Mouse (Mus musculus) skeletal muscle tissue, adult 2 months (tissue): Measurements from ENCODE around the gene Ccdc61.

Experiments
- DNase-seq: peaks from one replicate; pipeline ENCODE4 v3.0.0-alpha.2; 2012; ENCODE audit warnings: low read depth, low spot score

Ccdc61 gene

DNA sequence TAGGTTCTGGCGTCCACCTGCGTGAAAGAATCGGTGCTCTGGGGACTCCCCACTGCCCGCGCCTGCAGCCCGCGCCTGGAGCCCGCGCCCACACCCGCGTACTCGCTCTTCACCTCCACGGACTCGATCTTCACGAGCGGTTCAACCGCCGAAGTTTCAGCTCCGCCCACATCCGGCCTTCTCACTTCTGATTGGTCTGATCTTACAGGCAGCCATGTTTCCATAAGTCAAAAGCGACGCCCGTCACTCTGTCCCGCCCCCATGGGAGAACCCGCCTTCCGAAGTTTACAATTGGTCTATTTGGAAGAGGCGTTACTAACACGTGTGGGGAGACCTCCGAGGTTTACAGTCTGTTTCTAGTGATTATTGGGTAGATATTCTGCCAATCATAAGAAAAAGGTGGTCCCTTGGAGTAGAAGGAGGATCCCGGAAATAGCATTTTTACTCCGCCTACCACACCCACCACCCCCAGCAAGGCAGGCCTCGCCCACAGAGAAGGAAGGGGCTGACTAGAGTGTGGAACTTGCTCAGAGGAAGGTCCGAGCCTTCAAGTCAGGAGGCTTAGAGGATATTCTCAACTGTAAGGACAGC lies at the start of gene Ccdc61:
TSS of gene Ccdc61 (minus strand) at position 175 of the 591 bp plus-strand sequence.
- DNase-seq = peak; percentile 99

DNA sequence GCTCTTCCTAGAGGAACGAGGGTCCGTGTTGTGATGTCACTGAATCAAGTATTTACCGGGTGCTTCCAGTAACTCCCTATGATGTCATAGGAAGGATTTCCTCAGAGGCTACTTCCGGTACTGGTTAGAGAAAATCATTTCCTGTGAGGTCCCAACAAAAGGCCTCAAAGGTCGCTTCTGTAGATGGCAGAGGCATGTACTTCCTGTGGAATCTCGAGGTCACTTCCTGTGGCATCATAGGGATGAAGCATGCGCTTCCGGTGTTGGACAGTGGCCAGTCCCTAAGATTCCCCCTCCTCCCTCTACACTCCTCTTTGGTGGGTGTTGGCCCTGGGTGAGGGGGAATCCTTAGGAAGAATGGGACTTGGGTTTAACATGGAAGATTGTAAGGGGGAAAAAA lies 49.2 kb upstream of the Ccdc61 start:
- peak; percentile 20 for DNase-seq

GRCm38 (mm10) chr7:18958384-18958766 lies 48.2 kb upstream of the Ccdc61 start:
- DNase-seq = no peak

DNA sequence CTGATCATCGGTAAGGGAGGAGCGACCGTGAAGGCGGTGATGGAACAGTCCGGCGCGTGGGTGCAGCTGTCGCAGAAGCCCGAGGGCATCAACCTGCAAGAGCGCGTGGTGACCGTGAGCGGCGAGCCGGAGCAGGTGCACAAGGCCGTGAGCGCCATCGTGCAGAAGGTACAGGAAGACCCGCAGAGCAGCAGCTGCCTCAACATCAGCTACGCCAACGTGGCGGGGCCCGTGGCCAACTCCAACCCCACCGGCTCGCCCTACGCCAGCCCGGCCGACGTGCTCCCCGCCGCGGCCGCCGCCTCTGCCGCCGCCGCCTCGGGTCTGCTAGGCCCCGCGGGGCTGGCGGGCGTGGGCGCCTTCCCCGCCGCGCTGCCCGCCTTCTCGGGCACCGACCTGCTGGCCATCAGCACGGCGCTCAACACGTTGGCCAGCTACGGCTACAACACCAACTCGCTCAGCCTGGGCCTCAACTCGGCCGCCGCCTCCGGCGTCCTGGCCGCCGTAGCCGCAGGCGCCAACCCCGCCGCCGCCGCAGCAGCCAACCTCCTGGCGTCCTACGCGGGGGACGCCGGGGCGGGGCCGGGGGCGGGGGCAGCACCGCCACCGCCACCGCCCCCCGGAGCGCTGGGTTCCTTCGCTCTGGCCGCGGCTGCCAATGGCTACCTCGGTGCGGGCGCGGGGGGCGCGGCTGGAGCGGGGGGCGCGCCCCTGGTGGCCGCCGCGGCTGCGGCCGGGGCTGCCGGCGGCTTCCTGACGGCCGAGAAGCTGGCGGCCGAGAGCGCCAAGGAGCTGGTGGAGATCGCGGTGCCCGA lies 47.6 kb upstream of the Ccdc61 start:
- DNase-seq = peak; percentile 9

DNA sequence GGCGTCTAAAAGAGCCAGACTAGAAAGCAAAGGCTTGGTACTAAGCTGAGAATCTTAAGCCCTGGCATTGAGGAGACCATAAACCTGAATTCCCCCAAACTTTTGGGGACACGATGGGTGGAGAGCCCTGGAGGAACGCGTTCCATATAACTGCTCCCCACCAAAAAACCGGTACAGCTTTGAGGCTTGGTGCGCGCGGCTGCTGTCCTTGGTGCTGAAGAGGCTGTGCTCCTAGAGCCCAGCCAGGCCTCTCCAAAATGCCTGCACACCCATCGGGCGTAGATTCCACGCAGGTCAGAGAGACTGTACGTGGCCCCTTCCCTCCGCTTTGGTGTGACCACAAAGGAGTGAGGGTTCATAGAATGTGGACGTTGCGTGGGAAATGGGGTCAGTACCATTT lies 41.2 kb upstream of the Ccdc61 start:
- no peak for DNase-seq

DNA sequence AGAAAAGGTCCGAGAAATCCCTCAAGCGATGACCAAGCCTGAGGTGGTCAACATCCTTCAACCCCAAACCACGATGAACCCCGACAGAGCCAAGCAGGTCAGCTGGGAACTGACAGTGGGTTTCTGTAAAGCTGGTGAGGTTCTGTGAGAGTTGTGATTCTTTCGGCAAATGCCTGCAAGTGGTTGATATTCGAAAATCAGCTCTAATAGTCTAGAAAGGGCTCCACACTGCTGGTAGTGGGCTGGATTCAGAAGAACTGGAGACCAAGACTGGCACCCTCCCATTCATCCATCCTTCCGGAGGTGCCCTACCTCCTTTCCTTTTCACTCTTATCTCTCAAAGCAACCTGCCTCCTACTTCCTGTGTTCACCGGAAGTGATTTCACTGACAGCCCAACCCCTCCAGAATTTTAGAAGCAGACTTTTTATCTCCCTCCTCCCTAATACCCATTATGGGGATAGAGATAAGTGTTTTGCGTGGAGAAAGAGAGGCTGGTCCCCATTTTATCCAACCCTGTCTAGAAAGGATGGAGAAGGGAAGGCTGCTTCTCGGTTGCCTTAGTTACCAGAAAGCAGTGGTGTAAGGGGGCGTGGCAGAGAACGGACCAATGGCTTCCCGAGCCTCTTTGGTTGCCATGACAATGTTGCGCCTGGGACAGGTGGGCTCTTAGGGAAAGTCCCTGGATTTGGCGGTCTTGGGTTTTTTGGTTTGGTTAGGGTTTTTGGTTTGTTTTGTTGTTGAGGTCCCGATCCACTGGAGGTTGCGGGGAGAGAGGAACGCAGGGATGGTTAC lies 40.5 kb upstream of the Ccdc61 start:
- no peak for DNase-seq

DNA sequence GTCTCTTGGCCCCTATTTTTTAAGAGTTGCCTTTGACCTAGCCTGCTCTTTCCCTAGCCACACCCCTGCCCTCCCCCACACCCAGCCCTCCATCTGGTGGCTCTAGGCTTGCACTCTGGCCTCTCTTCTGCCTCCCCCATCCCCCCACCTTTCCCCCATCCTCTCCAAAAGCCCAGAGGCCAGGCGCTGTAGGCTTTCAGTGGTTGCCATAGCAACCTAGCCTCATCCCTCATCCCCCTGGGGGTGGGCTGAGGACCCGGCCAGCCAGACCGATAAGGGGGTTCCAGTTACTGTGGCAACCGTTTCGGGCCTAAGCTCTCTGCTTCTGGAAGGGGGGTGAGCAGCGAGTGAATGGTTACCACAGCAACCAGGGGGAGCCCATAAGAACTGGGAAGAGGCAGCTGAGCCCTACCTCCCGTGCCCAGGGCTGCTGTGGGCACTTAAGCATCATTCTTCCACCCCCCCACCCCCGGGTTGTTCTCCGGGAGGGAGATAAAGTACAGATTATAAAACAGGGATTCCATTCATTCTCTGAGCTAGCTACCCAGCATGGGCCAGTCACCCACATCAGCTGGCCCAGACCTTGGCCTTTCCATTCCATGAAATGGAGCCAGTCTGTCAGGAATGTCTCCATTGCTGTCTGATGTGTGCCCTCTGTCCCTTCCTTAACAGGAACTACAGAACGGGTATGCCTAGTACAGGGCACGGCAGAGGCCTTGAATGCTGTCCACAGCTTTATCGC lies 39.7 kb upstream of the Ccdc61 start:
- no peak for DNase-seq

GRCm38 (mm10) chr7:18948151-18948550 lies 37.9 kb upstream of the Ccdc61 start:
- DNase-seq = peak; percentile 26

DNA sequence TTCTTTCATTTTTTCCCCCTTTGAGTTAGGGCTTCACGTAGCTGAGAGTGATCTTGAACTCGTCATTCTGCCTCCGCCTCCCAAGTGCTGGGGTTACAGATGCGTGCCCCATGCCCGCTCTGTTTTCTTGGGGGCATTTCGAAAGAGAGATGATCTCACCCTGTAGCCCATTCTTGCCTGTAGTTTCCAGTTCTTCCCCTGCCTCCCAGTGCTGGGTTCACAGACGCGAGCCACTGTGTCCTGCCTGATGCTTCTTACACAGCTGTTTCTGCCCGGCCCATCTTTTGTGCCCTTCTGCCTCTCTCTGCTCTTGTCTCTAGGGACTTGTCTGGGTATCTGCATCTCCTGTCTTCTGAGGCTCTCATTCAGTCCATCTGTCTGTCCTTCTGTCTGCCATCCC lies 32.6 kb upstream of the Ccdc61 start:
- DNase-seq = no peak

GRCm38 (mm10) chr7:18942376-18942775 lies 32.2 kb upstream of the Ccdc61 start:
- no peak for DNase-seq

GRCm38 (mm10) chr7:18927759-18928158 lies 17.5 kb upstream of the Ccdc61 start:
- DNase-seq = peak; percentile 14

DNA sequence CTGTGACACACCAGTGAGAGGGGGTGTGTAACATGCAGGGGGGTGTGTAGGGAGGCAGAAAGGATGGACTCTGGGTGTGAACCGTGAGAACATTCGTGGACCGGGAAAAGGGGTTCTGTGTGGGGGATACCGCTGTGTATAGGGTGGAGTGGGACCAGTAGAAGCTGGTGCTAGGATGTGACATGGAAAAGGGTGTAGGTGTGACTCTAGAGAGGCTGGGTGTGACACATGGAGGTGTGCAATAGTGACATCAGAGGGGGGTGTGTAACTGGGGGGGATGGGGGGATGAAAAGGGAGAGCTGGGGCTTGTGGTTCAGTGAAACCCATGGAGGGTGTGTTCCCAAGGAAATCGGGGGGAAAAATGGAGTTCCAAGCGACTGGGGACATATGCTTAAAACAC lies 16.7 kb upstream of the Ccdc61 start:
- DNase-seq = no peak

DNA sequence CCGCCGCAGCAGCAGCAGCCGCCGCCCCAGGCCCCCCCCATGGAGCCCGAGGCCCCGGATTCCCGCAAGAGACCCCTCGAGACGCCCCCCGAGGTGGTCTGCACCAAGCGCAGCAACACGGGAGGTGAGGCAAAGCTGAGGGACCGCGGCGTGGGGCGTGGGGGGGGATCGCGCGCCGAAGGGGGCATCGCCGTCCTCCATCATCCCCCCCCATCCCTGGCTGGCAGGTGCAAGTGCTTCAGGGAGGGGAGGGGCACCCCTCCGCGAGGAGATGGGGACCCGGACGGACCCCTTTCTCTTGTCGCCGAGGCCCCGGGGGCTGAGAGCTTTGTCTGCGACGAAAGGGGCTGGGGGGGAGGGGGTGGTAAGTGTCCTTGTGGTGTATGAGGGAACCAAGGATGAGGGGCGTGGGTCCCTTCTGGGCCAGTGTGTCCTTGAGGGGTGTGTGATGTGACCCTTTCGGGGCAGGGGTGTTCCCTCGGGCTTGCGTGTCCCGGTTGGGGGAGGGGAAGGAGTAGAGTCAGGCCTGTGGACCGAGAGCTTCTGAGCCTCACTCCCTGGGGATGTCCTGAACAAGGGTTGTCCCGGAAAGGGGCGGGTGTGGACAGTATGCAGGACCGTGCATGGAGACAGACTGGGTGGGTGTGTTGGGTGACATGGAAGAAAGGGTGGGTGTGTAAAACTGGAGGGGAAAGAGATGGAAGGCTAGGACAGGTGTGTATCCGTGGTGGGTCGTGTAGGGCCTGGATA lies 16.0 kb upstream of the Ccdc61 start:
- DNase-seq = no peak

DNA sequence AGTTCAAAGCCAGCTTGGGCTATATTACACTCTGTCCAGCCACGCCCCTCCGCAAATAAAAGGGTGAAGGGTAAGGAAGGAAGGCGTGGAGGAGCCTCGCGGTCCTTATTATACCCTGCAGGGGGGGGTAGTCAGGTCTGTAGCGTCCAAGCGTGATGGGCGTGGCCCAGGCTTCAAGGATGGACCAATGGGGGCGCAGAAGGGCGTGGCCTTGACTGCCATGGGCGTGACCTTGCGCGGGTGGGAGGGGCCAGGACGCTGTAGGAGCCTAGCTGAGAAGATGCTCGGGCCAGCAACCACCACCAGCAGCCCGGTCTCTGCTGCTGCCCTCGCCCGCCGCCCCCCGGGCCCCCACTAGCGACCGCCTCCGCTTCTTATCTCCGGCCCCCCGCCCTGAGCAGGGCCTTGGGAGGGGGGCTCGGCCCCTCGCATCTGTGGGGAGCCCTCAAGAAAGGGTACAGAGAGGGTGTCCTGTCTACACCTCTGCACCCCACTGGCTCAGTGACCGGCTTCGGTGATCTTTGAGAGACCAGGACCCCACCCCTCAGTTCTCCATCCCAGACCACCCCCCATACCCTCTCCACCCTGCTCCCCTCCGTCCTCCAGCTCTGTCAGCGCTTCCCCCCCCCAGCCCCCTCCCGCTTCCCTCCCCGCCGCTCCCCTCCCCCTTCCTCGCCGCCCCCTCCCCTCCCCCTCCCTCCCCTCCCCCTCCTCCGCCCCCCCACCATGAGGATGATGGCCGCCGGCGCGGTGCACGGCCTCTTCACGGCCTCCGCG lies 15.1 kb upstream of the Ccdc61 start, which contains the start of gene Nova2:
TSS of gene Nova2 (plus strand) at position 727 of the 777 bp plus-strand sequence.
- peak; percentile 51 for DNase-seq

GRCm38 (mm10) chr7:18924321-18924720 lies 14.1 kb upstream of the Ccdc61 start:
- DNase-seq = no peak

DNA sequence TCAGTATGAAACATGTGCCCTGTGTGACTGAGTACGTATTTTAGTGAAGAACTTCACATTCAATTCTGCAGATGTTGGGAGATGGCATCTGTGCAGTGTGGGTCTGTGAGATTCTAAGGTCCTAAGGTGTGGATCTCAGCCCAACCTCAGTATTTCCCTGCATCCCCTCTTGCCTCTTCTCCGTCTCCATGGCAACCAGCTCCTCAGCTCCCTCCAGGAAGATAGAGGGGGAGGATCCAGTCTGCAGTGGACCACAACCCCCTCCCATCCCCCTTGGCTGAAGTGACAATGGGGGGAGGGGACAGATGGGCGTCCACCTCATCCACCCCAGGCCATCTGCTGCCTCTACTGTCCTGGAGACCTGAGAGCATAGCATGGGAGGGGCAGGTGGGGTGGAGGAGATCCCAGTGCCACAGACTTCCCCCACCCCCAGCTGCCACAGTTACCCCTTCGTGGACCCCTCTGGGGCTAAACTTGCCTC lies 13.5 kb upstream of the Ccdc61 start:
- DNase-seq = no peak

DNA sequence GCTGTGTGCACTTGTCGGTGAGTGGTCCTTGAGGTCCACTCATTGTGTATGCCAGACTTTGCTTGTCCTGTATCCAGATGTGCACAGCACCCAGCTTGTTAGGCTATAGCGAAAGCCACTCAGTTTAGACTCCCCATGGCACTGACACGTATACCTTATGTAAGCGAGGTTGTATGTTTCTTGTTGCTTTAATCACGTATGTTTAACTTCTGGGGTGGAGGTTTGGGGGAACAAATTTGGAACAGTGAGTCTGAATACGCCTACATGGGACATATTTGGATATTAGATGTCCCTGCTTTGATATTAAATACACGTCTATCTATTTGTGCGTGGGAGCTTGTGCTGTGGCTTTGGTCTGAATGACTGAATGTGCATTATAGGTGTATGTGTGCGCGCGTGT lies 13.1 kb upstream of the Ccdc61 start:
- no peak for DNase-seq

- no peak for DNase-seq
These were observed 12.6 kb upstream of the Ccdc61 start for GRCm38 (mm10) chr7:18922807-18923206.

DNA sequence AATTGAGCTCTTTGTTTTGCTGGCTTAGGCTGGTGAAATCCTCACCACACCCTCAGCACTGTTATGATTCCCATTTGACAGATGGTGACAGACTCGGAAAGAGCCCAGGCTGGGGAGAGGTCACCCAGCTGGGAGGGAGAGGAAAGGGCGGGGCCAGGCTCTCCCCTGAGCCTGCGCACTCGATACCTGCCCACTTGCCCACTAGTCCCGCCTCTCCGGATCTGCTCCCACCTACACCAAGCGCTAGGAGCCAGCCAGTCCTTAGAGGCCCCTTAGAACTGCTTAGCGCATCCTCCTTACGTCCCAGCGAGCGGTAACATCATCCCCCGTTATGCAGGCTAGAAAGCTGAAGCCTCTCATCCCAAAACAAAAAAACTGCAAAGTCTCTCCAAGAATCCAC lies 10.9 kb upstream of the Ccdc61 start:
- DNase-seq = peak; percentile 23

GRCm38 (mm10) chr7:18917931-18918330 lies 7.7 kb upstream of the Ccdc61 start:
- no peak for DNase-seq
